Mouse (Mus musculus) lung, postnatal 0 days (tissue): ENCODE measurements around the gene Gm20388.
A peak's percentile ranks its signal among the peaks of the same experiment; 100 is the strongest.

Experiments used
- CTCF ChIP-seq: IDR thresholded peaks from 2 replicates; pipeline ENCODE4 v1.5.1; 2016; ENCODE audit warnings: antibody characterized with exemption, mild to moderate bottlenecking
- EP300 ChIP-seq: IDR thresholded peaks from 2 replicates; pipeline ENCODE4 v1.6.1; 2016; ENCODE audit warnings: antibody characterized with exemption, mild to moderate bottlenecking, control low read depth

GRCm38 (mm10) chr8:120276891-120277426 lies 366.3 kb downstream of the Gm20388 start:
- TF ChIP-seq CTCF (peak; percentile 67), EP300 (no peak)
